Mouse (Mus musculus): ENCODE data around the gene 2310007B03Rik. TPM values are rescaled to one million over a fixed set of nuclear protein-coding genes. Genes with fewer than 3 reads are reported as not detected.

The 2310007B03Rik gene
- total and polyA plus RNA-seq, 2 experiments from 2014 or later = 0.07 to 0.76 TPM

DNA sequence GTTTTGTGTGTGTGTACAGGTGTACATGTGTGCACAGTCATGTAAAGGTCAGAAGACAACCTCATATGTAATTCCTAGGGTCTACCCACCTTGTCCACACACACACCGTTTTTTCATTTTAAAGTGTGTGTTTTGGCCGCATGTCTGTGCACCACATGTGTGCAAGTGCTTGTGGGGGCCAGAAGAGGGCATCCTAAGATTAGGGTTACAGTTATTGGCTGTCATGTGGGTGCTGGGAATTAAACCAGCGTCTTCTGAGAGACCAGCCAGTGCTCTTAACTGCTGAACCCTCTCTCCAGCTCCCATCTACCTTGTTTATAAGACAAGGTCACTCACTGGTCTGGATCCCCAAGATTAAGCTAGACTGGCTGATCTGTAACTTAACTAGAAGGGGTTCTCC, 34.2 kb upstream of the 2310007B03Rik start:
- 87% methylated on average over 3 of the region's 3 CpGs for WGBS
- ATAC-seq (ENCODE audit: insufficient read depth, low read depth) = no peak
- H3K27ac ChIP-seq (ENCODE audit: low read depth) = no peak overlapping the region
- H3K4me3 ChIP-seq (ENCODE audit: low read depth, low read length) = no peak overlapping the region
- H3K9ac ChIP-seq (replicated peaks; ENCODE audit: low read depth, low read length) = no peak overlapping the region
- H3K4me1 ChIP-seq (ENCODE audit: control insufficient read depth, insufficient read depth) = no peaks in the 10 kb centered on the region
- peaks cover 12% of the 10 kb centered on the region for H3K27me3 ChIP-seq (ENCODE audit: control insufficient read depth, insufficient read depth, low read length)
- DNase-seq (ENCODE audit: low spot score) = no peak
- no peak overlapping the region for H3K4me2 ChIP-seq (ENCODE audit: low read depth, low read length)
- H3K9me3 ChIP-seq (replicated peaks; ENCODE audit: control insufficient read depth, low read length) = no peaks in the 10 kb centered on the region
- H3K36me3 ChIP-seq (replicated peaks; ENCODE audit: control insufficient read depth, insufficient read depth, low read length) = no peaks in the 10 kb centered on the region
- TF ChIP-seq EP300 (IDR thresholded peaks at IDR 0.05; ENCODE audit: low read depth) (no peak), CTCF (IDR thresholded peaks at IDR 0.05; ENCODE audit: low read depth) (no peak)

DNA sequence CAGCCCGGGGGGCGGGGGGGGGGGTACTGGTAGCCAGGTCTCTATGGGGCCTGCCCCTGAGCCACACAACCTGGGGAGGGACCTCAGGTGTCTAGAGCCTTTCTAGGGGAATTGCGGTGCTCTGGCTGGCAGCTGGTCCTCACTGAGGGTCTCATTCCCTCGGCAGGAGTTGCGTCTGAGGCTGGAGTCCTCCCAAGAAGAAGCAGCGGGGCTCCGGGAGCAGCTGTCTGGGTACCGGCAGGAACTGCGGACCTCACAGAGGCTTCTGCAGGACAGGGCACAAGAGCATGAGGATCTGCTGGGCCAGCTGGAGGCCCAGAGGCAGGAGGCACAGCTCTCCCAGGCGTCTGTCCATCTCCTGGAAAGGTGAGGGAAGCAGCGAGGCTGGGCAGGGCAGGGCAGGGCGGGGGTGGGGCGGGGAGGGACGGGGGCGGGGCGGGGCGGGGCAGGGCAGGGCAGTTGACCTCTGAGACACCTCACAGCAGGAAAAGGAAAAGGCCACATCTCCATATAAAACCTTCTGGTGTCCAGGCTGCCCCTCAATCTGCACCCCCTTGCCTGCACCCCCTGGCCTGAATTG, 30.1 kb upstream of the 2310007B03Rik start:
- Histone ChIP-seq H3K4me1 (ENCODE audit: control insufficient read depth, insufficient read depth) (no peaks in the 10 kb centered on the region), H3K4me2 (ENCODE audit: low read depth, low read length) (no peak overlapping the region), H3K36me3 (replicated peaks; ENCODE audit: control insufficient read depth, insufficient read depth, low read length) (no peaks in the 10 kb centered on the region), H3K27me3 (ENCODE audit: control insufficient read depth, insufficient read depth, low read length) (peaks cover 25% of the 10 kb centered on the region), H3K9me3 (replicated peaks; ENCODE audit: control insufficient read depth, low read length) (no peaks in the 10 kb centered on the region), H3K4me3 (ENCODE audit: low read depth, low read length) (no peak overlapping the region), H3K27ac (ENCODE audit: low read depth) (no peak overlapping the region), H3K9ac (replicated peaks; ENCODE audit: low read depth, low read length) (no peak overlapping the region)
- DNase-seq (ENCODE audit: low spot score) (no peak), ATAC-seq (ENCODE audit: insufficient read depth, low read depth) (no peak)
- 20% methylated on average over 10 of the region's 17 CpGs for WGBS
- no peak for TF ChIP-seq CTCF (IDR thresholded peaks at IDR 0.05; ENCODE audit: low read depth)
- no peak for TF ChIP-seq EP300 (IDR thresholded peaks at IDR 0.05; ENCODE audit: low read depth)

DNA sequence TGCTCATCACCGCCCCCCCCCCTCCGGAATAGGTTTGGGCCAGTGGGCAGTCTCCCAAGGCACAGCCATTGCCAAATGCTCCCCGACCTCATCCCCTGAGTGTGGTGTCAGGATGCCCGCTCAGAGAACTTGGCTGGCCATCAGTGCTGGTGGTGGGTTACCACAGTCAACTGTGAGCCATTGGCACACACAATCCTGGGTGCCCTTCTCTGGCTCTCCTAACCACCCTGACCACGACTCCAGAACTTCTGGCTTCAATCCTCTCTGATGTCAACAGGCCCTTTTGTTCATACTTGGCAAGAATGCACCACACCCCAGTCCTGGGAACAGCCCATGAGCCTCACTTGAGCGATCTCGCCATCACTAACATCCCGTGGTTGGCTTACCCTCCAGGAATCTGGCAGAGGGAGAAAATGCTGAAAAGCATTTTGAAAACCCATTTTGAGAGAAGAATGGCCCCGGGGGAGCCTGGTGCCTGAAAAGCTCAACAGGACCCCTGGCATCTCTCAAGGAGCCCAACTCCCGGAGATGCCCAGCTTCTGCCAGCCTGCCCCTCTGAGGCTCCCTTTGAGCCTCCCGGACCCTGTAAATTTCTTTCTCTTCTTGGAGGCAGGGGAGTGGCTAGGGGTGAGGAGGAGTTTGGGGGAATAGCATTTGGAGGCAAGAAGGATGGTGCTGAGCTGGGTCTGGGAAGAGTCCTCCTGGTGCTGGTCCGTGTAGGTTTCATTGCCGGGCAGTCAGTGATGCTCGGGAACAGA, 23.5 kb upstream of the 2310007B03Rik start:
- H3K9me3 ChIP-seq (replicated peaks; ENCODE audit: control insufficient read depth, low read length) = no peaks in the 10 kb centered on the region
- TF ChIP-seq CTCF (IDR thresholded peaks at IDR 0.05; ENCODE audit: low read depth) = no peak
- TF ChIP-seq EP300 (IDR thresholded peaks at IDR 0.05; ENCODE audit: low read depth) = no peak
- H3K36me3 ChIP-seq (replicated peaks; ENCODE audit: control insufficient read depth, insufficient read depth, low read length) = no peaks in the 10 kb centered on the region
- H3K9ac ChIP-seq (replicated peaks; ENCODE audit: low read depth, low read length) = no peak overlapping the region
- H3K4me3 ChIP-seq (ENCODE audit: low read depth, low read length) = no peak overlapping the region
- H3K27ac ChIP-seq (ENCODE audit: low read depth) = no peak overlapping the region
- H3K4me2 ChIP-seq (ENCODE audit: low read depth, low read length) = no peak overlapping the region
- 61% methylated on average over 14 of the region's 14 CpGs for WGBS
- DNase-seq (ENCODE audit: low spot score) = no peak
- H3K4me1 ChIP-seq (ENCODE audit: control insufficient read depth, insufficient read depth) = 0 out of 2 replicates have a peak, but pooled peaks cover 4% of the 10 kb centered on the region
- no peak for ATAC-seq (ENCODE audit: insufficient read depth, low read depth)
- peaks cover 13% of the 10 kb centered on the region for H3K27me3 ChIP-seq (ENCODE audit: control insufficient read depth, insufficient read depth, low read length)

DNA sequence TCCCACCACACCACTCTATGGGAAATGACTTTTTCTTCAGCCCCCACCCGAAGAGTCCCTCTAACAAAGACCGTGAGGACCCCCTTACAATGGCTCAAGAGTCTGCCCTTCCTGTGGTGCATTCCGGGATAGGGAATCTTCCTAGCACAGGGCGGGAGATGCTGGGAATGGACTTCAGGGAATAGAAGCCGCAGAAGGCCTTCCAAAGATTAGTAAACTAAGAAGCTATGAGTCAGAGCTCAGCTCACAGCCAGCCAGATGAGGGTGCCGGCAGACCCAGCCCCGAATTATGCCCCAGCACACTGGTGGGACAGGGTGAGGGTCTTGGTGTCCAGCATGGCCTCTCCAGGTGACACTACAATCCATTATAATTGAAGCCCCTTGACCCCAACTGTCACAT, 21.5 kb upstream of the 2310007B03Rik start:
- H3K36me3 ChIP-seq (replicated peaks; ENCODE audit: control insufficient read depth, insufficient read depth, low read length) = no peaks in the 10 kb centered on the region
- H3K4me1 ChIP-seq (ENCODE audit: control insufficient read depth, insufficient read depth) = 0 out of 2 replicates have a peak, but pooled peaks cover 4% of the 10 kb centered on the region
- TF ChIP-seq EP300 (IDR thresholded peaks at IDR 0.05; ENCODE audit: low read depth) = no peak
- TF ChIP-seq CTCF (IDR thresholded peaks at IDR 0.05; ENCODE audit: low read depth) = no peak
- WGBS = 80% methylated on average over 7 of the region's 7 CpGs
- H3K4me2 ChIP-seq (ENCODE audit: low read depth, low read length) = no peak overlapping the region
- DNase-seq (ENCODE audit: low spot score) (no peak), ATAC-seq (ENCODE audit: insufficient read depth, low read depth) (no peak)
- no peak overlapping the region for H3K27ac ChIP-seq (ENCODE audit: low read depth)
- H3K9me3 ChIP-seq (replicated peaks; ENCODE audit: control insufficient read depth, low read length) = no peaks in the 10 kb centered on the region
- no peak overlapping the region for H3K4me3 ChIP-seq (ENCODE audit: low read depth, low read length)
- peaks cover 20% of the 10 kb centered on the region for H3K27me3 ChIP-seq (ENCODE audit: control insufficient read depth, insufficient read depth, low read length)
- H3K9ac ChIP-seq (replicated peaks; ENCODE audit: low read depth, low read length) = no peak overlapping the region

DNA sequence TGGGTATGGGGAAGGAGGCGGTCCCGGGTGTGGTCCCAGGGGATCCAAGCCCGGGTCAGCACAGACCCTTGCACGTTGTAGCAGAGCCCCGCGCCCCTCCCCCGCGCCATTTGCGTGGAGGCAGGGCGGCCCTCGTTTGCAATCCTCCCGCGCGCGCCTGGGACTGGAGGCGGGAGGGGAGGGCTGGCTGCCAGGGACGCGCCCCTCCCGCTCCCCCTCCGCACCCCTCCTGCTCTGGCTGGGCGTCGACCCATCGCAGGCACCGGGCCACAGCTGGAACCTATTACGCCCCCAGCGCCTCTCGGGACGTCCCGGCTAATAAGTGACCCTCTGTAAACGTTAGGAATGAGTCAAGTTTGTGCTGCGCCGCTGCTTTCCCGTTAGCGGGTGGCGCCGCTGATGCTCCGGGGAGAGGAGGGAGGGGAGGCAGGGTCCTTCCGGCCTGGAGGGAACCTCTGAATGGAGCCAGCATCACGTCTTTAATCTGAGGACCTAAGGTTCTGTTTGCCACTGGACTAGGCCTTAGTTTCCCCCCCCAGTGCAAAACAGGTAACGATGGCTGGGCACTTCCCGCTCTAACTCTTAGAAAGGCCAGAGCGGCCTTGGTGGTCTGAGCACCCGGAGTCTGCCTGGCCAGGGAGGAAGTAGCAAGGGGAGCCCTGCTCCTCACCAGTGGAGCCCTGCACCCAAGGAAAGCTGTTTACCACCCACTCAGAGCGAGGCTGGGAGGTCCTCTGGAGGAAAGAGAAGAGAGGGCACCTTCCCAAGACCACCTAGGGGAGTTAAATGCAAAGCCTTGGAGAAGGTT, 16.0 kb upstream of the 2310007B03Rik start:
- Histone ChIP-seq H3K9me3 (replicated peaks; ENCODE audit: control insufficient read depth, low read length) (no peaks in the 10 kb centered on the region), H3K36me3 (replicated peaks; ENCODE audit: control insufficient read depth, insufficient read depth, low read length) (no peaks in the 10 kb centered on the region), H3K27ac (ENCODE audit: low read depth) (0 out of 2 replicates have a peak overlapping the region, but pooled peaks have one; percentile 6), H3K4me3 (ENCODE audit: low read depth, low read length) (peak overlapping the region; percentile 33), H3K4me1 (ENCODE audit: control insufficient read depth, insufficient read depth) (peaks cover 8% of the 10 kb centered on the region; the same call in 1 of the 2 replicates), H3K27me3 (ENCODE audit: control insufficient read depth, insufficient read depth, low read length) (peaks cover 34% of the 10 kb centered on the region; the same call in 1 of the 2 replicates), H3K9ac (replicated peaks; ENCODE audit: low read depth, low read length) (no peak overlapping the region), H3K4me2 (ENCODE audit: low read depth, low read length) (peak overlapping the region; percentile 58)
- 7% methylated on average over 43 of the region's 44 CpGs for WGBS
- DNase-seq (ENCODE audit: low spot score) = peak; percentile 38
- TF ChIP-seq CTCF (IDR thresholded peaks at IDR 0.05; ENCODE audit: low read depth) (no peak), EP300 (IDR thresholded peaks at IDR 0.05; ENCODE audit: low read depth) (no peak)
- ATAC-seq (ENCODE audit: insufficient read depth, low read depth) = peak; percentile 67

All from heart, postnatal 0 days (tissue).